Mouse (Mus musculus): ENCODE data around the gene Hba-a1. TPM values are rescaled to one million over a fixed set of nuclear protein-coding genes. Genes with fewer than 3 reads are reported as not detected.
"Not testable (repeated sequence)": the region's sequence is repeated elsewhere in the genome, so short reads cannot be mapped to it uniquely, and the experiment has no call there.

The Hba-a1 gene
- 100 to 1,000 TPM; 119 to 302 (median 188) TPM for total RNA-seq (2022)

- DNase-seq (ENCODE audit: low spot score in 2 of 2): not testable (repeated sequence)
Observed at GRCm38 (mm10) chr11:32283091-32283777, at the start of gene Hba-a1. Gene Hba-a1 (plus strand): TSS chr11:32283511.

GRCm38 (mm10) chr11:32233895-32234294, 49.4 kb upstream of the Hba-a1 start:
- DNase-seq (ENCODE audit: low spot score in 2 of 2): no peak

GRCm38 (mm10) chr11:32234816-32235485, 48.4 kb upstream of the Hba-a1 start:
- no peak for DNase-seq (ENCODE audit: low spot score in 2 of 2)

- peak in 1 of 2 experiments; percentile 45 for DNase-seq (ENCODE audit: low spot score in 2 of 2)
Observed at GRCm38 (mm10) chr11:32235646-32236045, 47.7 kb upstream of the Hba-a1 start.

- no peak for DNase-seq (ENCODE audit: low spot score in 2 of 2)
Observed at GRCm38 (mm10) chr11:32236132-32236531, 47.2 kb upstream of the Hba-a1 start.

- DNase-seq (ENCODE audit: low spot score in 2 of 2): peak; percentile 47 to 55
Observed at GRCm38 (mm10) chr11:32236712-32237410, 46.5 kb upstream of the Hba-a1 start.

- no peak for DNase-seq (ENCODE audit: low spot score in 2 of 2)
Observed at GRCm38 (mm10) chr11:32237411-32237795, 45.9 kb upstream of the Hba-a1 start.

GRCm38 (mm10) chr11:32238093-32238860, 45.0 kb upstream of the Hba-a1 start:
- peak; percentile 49 to 53 for DNase-seq (ENCODE audit: low spot score in 2 of 2)

- DNase-seq (ENCODE audit: low spot score in 2 of 2): no peak
Observed at GRCm38 (mm10) chr11:32241391-32241790, 41.9 kb upstream of the Hba-a1 start.

GRCm38 (mm10) chr11:32242209-32242608, 41.1 kb upstream of the Hba-a1 start:
- no peak for DNase-seq (ENCODE audit: low spot score in 2 of 2)

- DNase-seq (ENCODE audit: low spot score in 2 of 2): no peak
Observed at GRCm38 (mm10) chr11:32243205-32243955, 39.9 kb upstream of the Hba-a1 start.

GRCm38 (mm10) chr11:32244064-32244463, 39.2 kb upstream of the Hba-a1 start:
- no peak for DNase-seq (ENCODE audit: low spot score in 2 of 2)

- DNase-seq (ENCODE audit: low spot score in 2 of 2): no peak
Observed at GRCm38 (mm10) chr11:32244617-32245016, 38.7 kb upstream of the Hba-a1 start.

- no peak for DNase-seq (ENCODE audit: low spot score in 2 of 2)
Observed at GRCm38 (mm10) chr11:32245614-32246013, 37.7 kb upstream of the Hba-a1 start.

GRCm38 (mm10) chr11:32247068-32247467, 36.2 kb upstream of the Hba-a1 start:
- DNase-seq (ENCODE audit: low spot score in 2 of 2): no peak

GRCm38 (mm10) chr11:32248350-32248749, 35.0 kb upstream of the Hba-a1 start:
- DNase-seq (ENCODE audit: low spot score in 2 of 2): no peak

- no peak for DNase-seq (ENCODE audit: low spot score in 2 of 2)
Observed at GRCm38 (mm10) chr11:32250880-32251763, 32.2 kb upstream of the Hba-a1 start.

- no peak for DNase-seq (ENCODE audit: low spot score in 2 of 2)
Observed at GRCm38 (mm10) chr11:32253121-32253520, 30.2 kb upstream of the Hba-a1 start.

- no peak for DNase-seq (ENCODE audit: low spot score in 2 of 2)
Observed at GRCm38 (mm10) chr11:32256146-32256545, 27.2 kb upstream of the Hba-a1 start.

- DNase-seq (ENCODE audit: low spot score in 2 of 2): no peak
Observed at GRCm38 (mm10) chr11:32256566-32256965, 26.7 kb upstream of the Hba-a1 start.
